18 mouse cellular contexts compared by ENCODE assay signal in the genomic region with DNA sequence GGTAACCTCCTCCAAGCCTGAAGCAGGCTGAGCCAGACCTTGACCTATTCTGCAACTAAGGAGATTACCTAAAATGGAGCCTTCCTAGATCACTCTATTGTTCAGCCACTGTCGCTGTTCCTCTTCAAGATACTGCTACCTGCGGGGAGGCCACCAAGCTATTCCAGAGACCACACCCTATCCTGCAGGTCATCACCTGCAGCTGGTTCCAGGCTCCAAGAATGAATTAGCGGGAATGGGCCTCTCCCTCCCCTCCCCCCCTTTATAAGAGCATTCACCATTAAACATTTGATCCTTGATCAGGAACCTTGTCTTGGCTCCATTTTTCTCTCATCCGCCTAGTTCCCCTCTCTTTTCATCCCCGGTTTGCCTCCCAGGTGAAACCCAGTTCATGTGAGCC. TPM values are rescaled to one million over a fixed set of nuclear protein-coding genes. Genes with fewer than 3 reads are reported as not detected.
DNase-seq lines count a peak whose midpoint lies in the region; ATAC-seq and TF ChIP-seq lines count a peak whose summit lies in the region.
"Not testable (repeated sequence)": the region's sequence is repeated elsewhere in the genome, so short reads cannot be mapped to it uniquely, and the experiment has no call there.
"Had no signal": no experiment of that assay in that cellular context is flagged by ENCODE, and none has a peak within 500 bp of the region (broad histone marks: within the 10 kb centered on the region; RNA-seq: fewer than 3 reads in every experiment).

No protein-coding gene starts in this region.

- H3K9ac ChIP-seq in liver, postnatal 0 days (replicated peaks) = not testable (repeated sequence)

- not testable (repeated sequence) for H3K4me2 ChIP-seq in liver, postnatal 0 days (ENCODE audit: low read depth, low read length)

- not testable (repeated sequence) for H3K9me3 ChIP-seq in embryonic facial prominence, embryonic 10.5 days; heart, embryonic 10.5 days; liver, postnatal 0 days (ENCODE audit: low read length)

- not testable (repeated sequence) for H3K27ac ChIP-seq in embryonic facial prominence, embryonic 10.5 days (replicated peaks); heart, embryonic 10.5 days; liver, postnatal 0 days (ENCODE audit: low read depth)

- DNase-seq in ES-CJ7 (ENCODE audit: low read depth, low spot score) (peak; percentile 12), WW6 (ENCODE audit: low read depth, low spot score) (peak; percentile 33)
- peak; percentile 6 for DNase-seq in embryonic facial prominence, embryonic 10.5 days (ENCODE audit: low spot score)
- DNase-seq in heart, embryonic 10.5 days (ENCODE audit: low spot score) = peak; percentile 27
- DNase-seq in liver, postnatal 0 days = peak; percentile 3

- not testable (repeated sequence) for H3K4me1 ChIP-seq in embryonic facial prominence, embryonic 10.5 days; heart, embryonic 10.5 days; liver, postnatal 0 days (ENCODE audit: insufficient read depth)

- not testable (repeated sequence) for ATAC-seq in liver, postnatal 0 days

- H3K4me3 ChIP-seq in embryonic facial prominence, embryonic 10.5 days; heart, embryonic 10.5 days; liver, postnatal 0 days (ENCODE audit: low read depth, low read length): not testable (repeated sequence)

- 69% methylated on average over 5 of the region's 5 CpGs for WGBS in embryonic facial prominence, embryonic 10.5 days
- WGBS in heart, embryonic 10.5 days = 67% methylated on average over 5 of the region's 5 CpGs
- 70% methylated on average over 5 of the region's 5 CpGs for WGBS in liver, postnatal 0 days (ENCODE audit: insufficient replicate concordance)

- not testable (repeated sequence) for TF ChIP-seq EP300 in liver, postnatal 0 days (IDR thresholded peaks at IDR 0.05; ENCODE audit: low read depth)

- not testable (repeated sequence) for H3K36me3 ChIP-seq in embryonic facial prominence, embryonic 10.5 days (replicated peaks); heart, embryonic 10.5 days; liver, postnatal 0 days (replicated peaks; ENCODE audit: insufficient read depth, low read length)

- TF ChIP-seq CTCF in liver, postnatal 0 days (IDR thresholded peaks at IDR 0.05; ENCODE audit: low read depth) = not testable (repeated sequence)

- not testable (repeated sequence) for H3K27me3 ChIP-seq in embryonic facial prominence, embryonic 10.5 days (replicated peaks; ENCODE audit: low read depth, poor library complexity, severe bottlenecking); heart, embryonic 10.5 days (ENCODE audit: insufficient read depth, poor library complexity, severe bottlenecking); liver, postnatal 0 days (ENCODE audit: insufficient read depth, low read length)

RNA-seq across cellular contexts. Expression of a gene that starts 29.4 kb away (rescaled TPM):
- not detected in 2 replicates for polyA plus RNA-seq in embryonic facial prominence, embryonic 10.5 days (2016; fragmentation: Nextera tagmentation; extraction: Ambion mirVana)
- 0.08 and 0.09 TPM in 2 replicates for polyA plus RNA-seq in heart, embryonic 10.5 days (2016; fragmentation: Nextera tagmentation; extraction: Ambion mirVana)
- polyA plus RNA-seq in liver, postnatal 0 days (2015; fragmentation: Nextera tagmentation; extraction: Ambion mirVana) = 302 and 340 TPM in 2 replicates
- polyA plus RNA-seq: activated CD4-positive, CD25-positive, alpha-beta regulatory T cell, adult 4 months; C2C12; embryonic facial prominence, embryonic 13.5 days; erythroblast, embryonic 14.5 days; forebrain, embryonic 10.5 days; forebrain, embryonic 12.5 days; forebrain, embryonic 14.5 days; forebrain, embryonic 16.5 days had no signal

RNA-seq across cellular contexts. Expression of a gene that starts 38.9 kb away (rescaled TPM):
- polyA plus RNA-seq in embryonic facial prominence, embryonic 10.5 days (2016; fragmentation: Nextera tagmentation; extraction: Ambion mirVana) = not detected in 2 replicates
- polyA plus RNA-seq in heart, embryonic 10.5 days (2016; fragmentation: Nextera tagmentation; extraction: Ambion mirVana) = not detected in 2 replicates
- polyA plus RNA-seq in liver, postnatal 0 days (2015; fragmentation: Nextera tagmentation; extraction: Ambion mirVana) = 407 and 479 TPM in 2 replicates
- polyA plus RNA-seq: activated CD4-positive, CD25-positive, alpha-beta regulatory T cell, adult 4 months; C2C12; cerebellum, adult 2 months; cortical plate, adult 2 months; embryonic facial prominence, embryonic 11.5 days; embryonic facial prominence, embryonic 13.5 days; embryonic facial prominence, embryonic 15.5 days; erythroblast, embryonic 14.5 days; forebrain, embryonic 10.5 days; forebrain, embryonic 12.5 days; forebrain, embryonic 14.5 days; forebrain, embryonic 16.5 days; frontal cortex, adult 2 months had no signal

RNA-seq across cellular contexts. Expression of a gene that starts 38.9 kb away (rescaled TPM):
- not detected in 2 replicates for polyA plus RNA-seq in embryonic facial prominence, embryonic 10.5 days (2016; fragmentation: Nextera tagmentation; extraction: Ambion mirVana)
- polyA plus RNA-seq in heart, embryonic 10.5 days (2016; fragmentation: Nextera tagmentation; extraction: Ambion mirVana) = not detected in 2 replicates
- 325 and 370 TPM in 2 replicates for polyA plus RNA-seq in liver, postnatal 0 days (2015; fragmentation: Nextera tagmentation; extraction: Ambion mirVana)
- polyA plus RNA-seq: activated CD4-positive, CD25-positive, alpha-beta regulatory T cell, adult 4 months; C2C12; cerebellum, adult 2 months; cortical plate, adult 2 months; embryonic facial prominence, embryonic 11.5 days; embryonic facial prominence, embryonic 13.5 days; embryonic facial prominence, embryonic 15.5 days; erythroblast, embryonic 14.5 days; forebrain, embryonic 10.5 days; forebrain, embryonic 12.5 days; forebrain, embryonic 14.5 days; forebrain, embryonic 16.5 days; frontal cortex, adult 2 months had no signal

Comparison
In these comparisons a context has a peak if more than half of its experiments do, and no peak if none do; other contexts are left out.
1. RNA of a gene that starts 29.4 kb away (polyA plus RNA-seq): 302 to 340 TPM in liver, postnatal 0 days; 0.08 to 0.09 TPM in heart, embryonic 10.5 days and not detected in embryonic facial prominence, embryonic 10.5 days; every median in the first group is over 100 times any median in the second.
2. RNA of a gene that starts 38.9 kb away (polyA plus RNA-seq): 407 to 479 TPM in liver, postnatal 0 days; not detected in embryonic facial prominence, embryonic 10.5 days and not detected in heart, embryonic 10.5 days; every median in the first group is over 100 times any median in the second.
3. RNA of a gene that starts 38.9 kb away (polyA plus RNA-seq): 325 to 370 TPM in liver, postnatal 0 days; not detected in embryonic facial prominence, embryonic 10.5 days and not detected in heart, embryonic 10.5 days; every median in the first group is over 100 times any median in the second.
4. Peak in every context shown above with its lines, with median percentiles within 50 percentile points of each other: DNase-seq.